Mouse (Mus musculus) embryonic fibroblast, embryonic 13.5 days (primary cell): Measurements from ENCODE around the gene Ddias.

Experiments
- CTCF ChIP-seq: IDR thresholded peaks from 2 replicates; pipeline ENCODE4 v1.5.1; 2011; ENCODE audit warnings: mild to moderate bottlenecking, control low read depth, low read length, moderate library complexity, borderline replicate concordance; ENCODE audit not compliant: insufficient read depth
- POLR2A ChIP-seq: IDR thresholded peaks from 2 replicates; pipeline ENCODE4 v1.6.1; 2011; ENCODE audit warnings: low read depth, mild to moderate bottlenecking, control low read depth, low read length, moderate library complexity

DNA sequence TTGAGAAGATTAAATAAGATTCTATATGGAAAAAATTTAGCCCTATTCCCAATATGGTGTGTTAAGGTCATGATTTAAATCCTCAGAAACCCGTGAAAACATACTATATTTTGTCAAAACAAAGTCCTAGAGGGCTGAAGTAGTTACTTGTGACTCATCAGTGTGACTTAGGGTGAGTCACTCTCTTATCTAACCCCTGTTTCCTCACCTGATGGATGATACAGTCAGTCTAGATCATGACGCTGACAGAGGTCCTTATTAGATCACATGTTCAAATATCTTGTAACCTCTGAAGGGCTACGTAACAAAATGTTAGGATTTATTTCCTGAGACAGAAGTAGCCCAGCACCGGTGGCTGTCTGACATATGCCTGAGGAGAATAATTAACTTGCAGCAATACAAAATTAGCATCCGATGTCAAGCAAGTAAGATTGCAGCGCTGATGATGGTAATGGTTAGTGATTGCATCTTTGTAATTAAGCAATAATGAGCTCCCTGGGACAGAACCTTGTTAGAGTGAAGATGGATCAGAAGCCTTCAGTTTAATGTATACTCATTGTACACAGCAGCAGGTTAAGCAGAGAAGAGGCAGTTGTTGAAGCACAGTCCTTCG is 62.3 kb downstream of the Ddias start:
- TF ChIP-seq CTCF = no peak
- no peak for TF ChIP-seq POLR2A
